Mouse (Mus musculus): Measurements from ENCODE around the gene Bcl2a1a. TPM values are rescaled to one million over a fixed set of nuclear protein-coding genes. Genes with fewer than 3 reads are reported as not detected.
"Not testable (repeated sequence)": the region's sequence is repeated elsewhere in the genome, so short reads cannot be mapped to it uniquely, and the experiment has no call there.

Gene Bcl2a1a
- polyA plus RNA-seq, 1 experiment from 2014 or later = 0.49 TPM

DNA sequence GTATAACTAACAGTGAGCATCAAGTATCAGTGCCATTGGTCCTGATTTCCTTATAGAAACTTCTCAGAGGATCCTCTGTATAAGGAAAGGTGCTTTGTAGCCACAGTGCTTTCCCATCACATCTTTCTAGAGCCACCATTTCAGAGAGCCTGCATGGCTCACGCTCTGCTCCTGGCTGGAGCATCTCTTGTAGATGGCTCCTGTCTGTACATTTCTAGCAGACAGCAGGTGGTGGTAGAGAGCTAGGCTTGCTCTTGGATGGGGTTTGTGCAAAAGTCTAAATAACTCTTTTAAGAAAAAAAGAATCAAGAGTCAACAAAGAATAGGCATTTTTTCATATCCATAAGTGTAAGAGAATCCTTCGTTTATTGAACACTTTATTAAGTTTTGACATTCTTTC is 12.8 kb downstream of the Bcl2a1a start:
- not testable (repeated sequence) for H3K27ac ChIP-seq (ENCODE audit: low read length); H3K4me1 ChIP-seq (ENCODE audit: control insufficient read depth, insufficient read depth, low read length); H3K9ac ChIP-seq (ENCODE audit: low read length); H3K4me2 ChIP-seq (ENCODE audit: low read depth, low read length); H3K4me3 ChIP-seq (replicated peaks; ENCODE audit: low read length); ATAC-seq (ENCODE audit: insufficient read depth, low FRiP score); H3K9me3 ChIP-seq (replicated peaks; ENCODE audit: control insufficient read depth, low read length); H3K36me3 ChIP-seq (ENCODE audit: control insufficient read depth, insufficient read depth, low read length); H3K27me3 ChIP-seq (ENCODE audit: control insufficient read depth, insufficient read depth, low read length)
- 73% methylated on average over 2 of the region's 2 CpGs for WGBS

DNA sequence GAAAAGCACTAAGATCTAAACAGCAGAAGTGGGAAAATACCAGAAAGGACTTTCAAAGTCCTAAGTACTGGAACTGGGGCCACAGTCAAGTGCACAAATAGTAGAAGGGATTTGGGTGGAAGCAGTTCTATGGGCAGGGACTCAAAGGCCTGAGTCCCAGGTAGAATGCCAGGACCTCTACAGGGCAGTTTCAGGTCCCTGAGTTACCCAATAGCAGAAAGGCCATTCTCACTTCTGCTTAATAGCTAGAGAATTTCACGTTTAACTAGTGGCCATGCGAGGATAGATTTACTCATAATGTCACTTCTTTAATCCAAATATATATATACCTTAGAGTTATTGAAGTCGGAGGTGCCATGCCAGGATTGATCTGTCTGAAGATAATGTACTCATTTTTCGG is 20.2 kb downstream of the Bcl2a1a start:
- 71% methylated on average over 4 of the region's 4 CpGs for WGBS
- H3K27ac ChIP-seq (ENCODE audit: low read length); H3K9me3 ChIP-seq (replicated peaks; ENCODE audit: control insufficient read depth, low read length); H3K4me2 ChIP-seq (ENCODE audit: low read depth, low read length); H3K9ac ChIP-seq (ENCODE audit: low read length); H3K27me3 ChIP-seq (ENCODE audit: control insufficient read depth, insufficient read depth, low read length); ATAC-seq (ENCODE audit: insufficient read depth, low FRiP score); H3K36me3 ChIP-seq (ENCODE audit: control insufficient read depth, insufficient read depth, low read length); H3K4me3 ChIP-seq (replicated peaks; ENCODE audit: low read length); H3K4me1 ChIP-seq (ENCODE audit: control insufficient read depth, insufficient read depth, low read length): not testable (repeated sequence)

DNA sequence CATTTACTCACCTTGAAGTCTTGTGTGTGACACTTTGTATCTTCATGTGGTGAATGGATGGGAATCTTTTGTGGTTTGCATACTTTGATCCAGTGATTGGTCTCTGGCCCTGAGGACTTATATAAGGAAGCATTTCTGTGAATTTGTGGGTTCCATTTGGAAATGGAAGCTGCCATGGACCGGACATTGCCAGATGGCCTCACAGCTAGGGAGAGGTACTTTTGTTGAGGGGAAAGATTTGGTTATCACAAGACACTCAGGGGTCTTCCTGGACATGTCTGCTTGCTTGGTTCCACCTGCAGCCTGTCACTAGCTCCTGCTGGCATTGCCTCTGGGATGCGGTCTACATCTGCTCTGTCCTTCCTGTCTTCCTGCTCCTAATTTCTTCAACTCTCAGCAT is 23.1 kb downstream of the Bcl2a1a start:
- H3K27ac ChIP-seq (ENCODE audit: low read length); H3K4me1 ChIP-seq (ENCODE audit: control insufficient read depth, insufficient read depth, low read length); H3K9me3 ChIP-seq (replicated peaks; ENCODE audit: control insufficient read depth, low read length); H3K9ac ChIP-seq (ENCODE audit: low read length); ATAC-seq (ENCODE audit: insufficient read depth, low FRiP score); H3K4me3 ChIP-seq (replicated peaks; ENCODE audit: low read length); H3K4me2 ChIP-seq (ENCODE audit: low read depth, low read length); H3K27me3 ChIP-seq (ENCODE audit: control insufficient read depth, insufficient read depth, low read length); H3K36me3 ChIP-seq (ENCODE audit: control insufficient read depth, insufficient read depth, low read length): not testable (repeated sequence)
- 94% methylated on average over 2 of the region's 2 CpGs for WGBS

DNA sequence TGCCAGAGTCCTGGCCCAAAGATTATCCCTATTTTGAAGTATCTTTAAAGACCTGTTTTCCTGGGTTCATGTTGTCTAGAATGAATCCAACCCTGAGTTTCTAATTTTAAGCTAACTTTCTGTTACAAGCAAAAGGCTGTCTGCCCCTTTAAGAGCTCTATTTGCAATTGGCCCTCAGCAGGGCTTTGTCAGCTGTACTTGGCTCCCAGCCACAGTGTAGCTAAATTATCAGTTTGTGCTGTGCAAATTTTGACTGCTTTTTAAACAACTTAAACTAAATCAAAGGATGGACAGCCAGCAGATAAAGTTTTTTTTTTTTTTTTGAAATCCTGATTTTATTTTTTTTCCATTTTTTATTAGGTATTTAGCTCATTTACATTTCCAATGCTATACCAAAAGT is 44.8 kb downstream of the Bcl2a1a start:
- not testable (repeated sequence) for H3K27ac ChIP-seq (ENCODE audit: low read length); H3K9ac ChIP-seq (ENCODE audit: low read length); H3K36me3 ChIP-seq (ENCODE audit: control insufficient read depth, insufficient read depth, low read length); H3K4me1 ChIP-seq (ENCODE audit: control insufficient read depth, insufficient read depth, low read length); H3K4me2 ChIP-seq (ENCODE audit: low read depth, low read length); H3K27me3 ChIP-seq (ENCODE audit: control insufficient read depth, insufficient read depth, low read length); H3K9me3 ChIP-seq (replicated peaks; ENCODE audit: control insufficient read depth, low read length); ATAC-seq (ENCODE audit: insufficient read depth, low FRiP score); H3K4me3 ChIP-seq (replicated peaks; ENCODE audit: low read length)

Other genes with a start within 250 kb of the Bcl2a1a start
- 32.1 and 37.8 TPM in 2 replicates for gene Mthfsl, start 236.6 kb upstream of the Bcl2a1a start, polyA plus RNA-seq (2015; fragmentation: Nextera tagmentation; extraction: Ambion mirVana)
- gene Bcl2a1d, start 225.0 kb upstream of the Bcl2a1a start, polyA plus RNA-seq (2015; fragmentation: Nextera tagmentation; extraction: Ambion mirVana) = 0.41 TPM in 1 of 2 replicates, not detected in the other
- gene Trim43c, start 117.7 kb upstream of the Bcl2a1a start, polyA plus RNA-seq (2015; fragmentation: Nextera tagmentation; extraction: Ambion mirVana) = 0.12 and 0.22 TPM in 2 replicates
- not detected in 2 replicates for gene Trim43b, start 135.9 kb downstream of the Bcl2a1a start, polyA plus RNA-seq (2015; fragmentation: Nextera tagmentation; extraction: Ambion mirVana)
- gene Bcl2a1b, start 242.3 kb downstream of the Bcl2a1a start, polyA plus RNA-seq (2015; fragmentation: Nextera tagmentation; extraction: Ambion mirVana) = 2.3 and 2.7 TPM in 2 replicates
- 1.0 and 1.7 TPM in 2 replicates for gene Gm29094, start 242.5 kb downstream of the Bcl2a1a start, polyA plus RNA-seq (2015; fragmentation: Nextera tagmentation; extraction: Ambion mirVana)